Comparison of ENCODE assay signal across 15 mouse cellular contexts in genomic region chr6:68445782-68446181, GRCm38 (mm10).
"Had no signal": no experiment of that assay in that cellular context is flagged by ENCODE, and none has a peak within 500 bp of the region (broad histone marks: within the 10 kb centered on the region; RNA-seq: fewer than 3 reads in every experiment).

No protein-coding gene starts in this region.

- H3K27ac ChIP-seq: left cerebral cortex, adult 2 months; liver, embryonic 14.5 days; lung, embryonic 15.5 days; stomach, postnatal 0 days had no signal

- H3K4me3 ChIP-seq: left cerebral cortex, adult 2 months; lung, embryonic 15.5 days had no signal

- DNase-seq: kidney, adult 18-20 months; kidney, adult 9 months; kidney, postnatal 14 days; kidney, postnatal 4 days; layer of hippocampus, adult 9-11 months; layer of hippocampus, postnatal 36 days; lung, adult 18-20 months; lung, postnatal 14 days; lung, postnatal 4 days; midbrain, embryonic 14.5 days; thymus, postnatal 25 days had no signal
